Mouse (Mus musculus) neural tube, embryonic 15.5 days (tissue): ENCODE data around the gene Pam. TPM values are rescaled to one million over a fixed set of nuclear protein-coding genes. Genes with fewer than 3 reads are reported as not detected.

ENCODE experiments used
- ATAC-seq: fragments of 200-750 bp; cut with Nextera tagmentation; 2 replicates; pipeline ENCODE4 v1.8.0; 2017; ENCODE audit warnings: mild to moderate bottlenecking, moderate TSS enrichment, moderate library complexity; ENCODE audit not compliant: low FRiP score
- H3K27ac ChIP-seq: fragments of 300-500 bp; sonication (generic); replicated peaks from 2 replicates; pipeline ENCODE4 v1.5.1; 2015; ENCODE audit warnings: mild to moderate bottlenecking, inconsistent platforms
- H3K27me3 ChIP-seq: fragments of 300-500 bp; sonication (generic); replicated peaks from 2 replicates; pipeline ENCODE4 v1.6.1; 2015; ENCODE audit warnings: inconsistent platforms
- H3K36me3 ChIP-seq: fragments of 300-500 bp; sonication (generic); 2 replicates; pipeline ENCODE4 v1.6.1; 2015; ENCODE audit warnings: inconsistent platforms
- H3K4me1 ChIP-seq: fragments of 300-500 bp; sonication (generic); 2 replicates; pipeline ENCODE4 v1.6.1; 2015; ENCODE audit warnings: inconsistent platforms
- H3K4me2 ChIP-seq: fragments of 300-500 bp; sonication (generic); 2 replicates; pipeline ENCODE4 v1.6.1; 2015; ENCODE audit warnings: inconsistent platforms, mild to moderate bottlenecking, moderate library complexity
- H3K4me3 ChIP-seq: fragments of 300-500 bp; sonication (generic); replicated peaks from 2 replicates; pipeline ENCODE4 v1.5.1; 2015; ENCODE audit warnings: mild to moderate bottlenecking, inconsistent platforms
- H3K9ac ChIP-seq: fragments of 300-500 bp; sonication (generic); replicated peaks from 2 replicates; pipeline ENCODE4 v1.6.1; 2015; ENCODE audit warnings: mild to moderate bottlenecking, inconsistent platforms
- H3K9me3 ChIP-seq: fragments of 300-500 bp; sonication (generic); replicated peaks from 2 replicates; pipeline ENCODE4 v1.6.1; 2016; ENCODE audit warnings: inconsistent platforms
- WGBS: fragments of 180-500 bp; shearing (Covaris S2); methylation state at CpG from one replicate; pipeline ENCODE4 v1.1.7; 2015; ENCODE audit warnings: mixed read lengths; 5-methylcytosine and 5-hydroxymethylcytosine counted together
- polyA plus RNA-seq: library from polyadenylated mRNA; unstranded; fragments of >200 nt; fragmentation: Nextera tagmentation; extraction: Ambion mirVana; gene quantifications from 2 replicates; pipeline ENCODE4 v1.2.1, GENCODE M21; 2015

Pam gene
- polyA plus RNA-seq, 1 experiment from 2014 or later = 31.8 TPM

DNA sequence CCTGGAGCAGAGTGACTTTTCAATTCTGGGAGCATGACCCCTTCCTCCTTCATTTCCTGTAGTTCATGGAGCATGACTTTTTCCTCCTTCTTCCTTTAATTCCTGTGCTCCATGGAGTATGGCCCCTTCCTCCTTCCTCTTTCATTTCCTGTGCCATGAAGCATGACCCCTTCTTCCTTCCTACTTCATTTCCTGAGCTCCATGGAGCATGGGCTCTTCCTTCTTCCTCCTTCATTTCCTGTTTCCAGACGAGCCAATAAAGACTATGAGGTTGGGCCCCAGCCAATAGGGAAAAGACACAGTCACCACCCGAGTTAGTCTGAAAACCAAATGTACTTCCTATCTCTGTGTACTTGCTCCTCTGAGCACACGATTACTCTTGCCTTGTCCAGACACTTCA lies 103.5 kb downstream of the Pam start:
- WGBS = 79% methylated on average over 3 of the region's 3 CpGs
- no peak overlapping the region for H3K4me2 ChIP-seq
- no peak overlapping the region for H3K27ac ChIP-seq
- no peaks in the 10 kb centered on the region for H3K36me3 ChIP-seq
- no peak overlapping the region for H3K4me3 ChIP-seq
- H3K4me1 ChIP-seq = no peaks in the 10 kb centered on the region
- no peaks in the 10 kb centered on the region for H3K27me3 ChIP-seq
- no peaks in the 10 kb centered on the region for H3K9me3 ChIP-seq
- no peak for ATAC-seq
- no peak overlapping the region for H3K9ac ChIP-seq

DNA sequence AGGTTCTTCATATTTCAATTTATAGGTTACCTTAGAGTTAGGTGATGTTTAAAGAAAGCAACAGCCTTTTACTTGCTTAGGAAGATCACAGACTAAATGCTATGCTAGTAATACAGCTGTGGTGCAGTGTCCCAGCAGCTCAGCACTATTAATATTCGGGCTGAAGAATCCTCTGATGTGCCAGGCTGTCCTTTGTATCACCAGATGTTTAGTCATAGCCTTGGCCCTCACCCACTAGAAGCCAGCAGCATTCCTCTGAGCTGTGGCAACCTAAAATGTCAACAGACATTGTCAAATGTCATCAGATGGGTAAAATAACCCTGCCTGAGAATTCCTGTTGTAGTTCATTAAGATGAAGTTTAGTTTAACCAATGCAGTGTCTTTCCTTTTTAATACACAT lies 112.3 kb downstream of the Pam start:
- Histone ChIP-seq H3K4me2 (no peak overlapping the region), H3K9me3 (no peaks in the 10 kb centered on the region), H3K36me3 (no peaks in the 10 kb centered on the region), H3K4me3 (no peak overlapping the region), H3K4me1 (0 out of 2 replicates have a peak, but pooled peaks cover 4% of the 10 kb centered on the region), H3K27ac (no peak overlapping the region), H3K27me3 (no peaks in the 10 kb centered on the region), H3K9ac (no peak overlapping the region)
- no peak for ATAC-seq
- 80% methylated on average over 1 of the region's 1 CpGs for WGBS

DNA sequence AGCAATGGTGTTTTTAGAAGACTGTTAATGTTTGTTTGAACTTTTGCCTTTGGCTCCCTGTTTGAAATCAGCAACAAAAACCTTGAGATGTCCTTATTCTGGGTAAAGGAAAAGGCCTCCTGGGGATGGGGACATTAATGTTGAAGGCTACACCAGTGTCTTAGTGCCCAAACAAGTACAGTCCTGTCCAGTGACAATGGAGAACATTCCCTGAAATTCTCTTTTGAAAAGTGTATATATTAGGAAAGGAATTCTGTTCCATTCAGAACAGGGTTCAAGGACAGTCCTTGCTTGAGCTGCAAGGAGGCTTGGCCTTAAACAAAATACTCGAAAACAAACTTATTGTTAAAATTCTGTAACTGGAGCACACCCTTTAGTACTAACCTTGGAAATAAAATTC lies 116.0 kb downstream of the Pam start:
- H3K9ac ChIP-seq = no peak overlapping the region
- H3K9me3 ChIP-seq = no peaks in the 10 kb centered on the region
- H3K27me3 ChIP-seq = no peaks in the 10 kb centered on the region
- no peak overlapping the region for H3K4me2 ChIP-seq
- H3K4me1 ChIP-seq = peaks cover 14% of the 10 kb centered on the region
- 76% methylated on average over 1 of the region's 1 CpGs for WGBS
- H3K36me3 ChIP-seq = no peaks in the 10 kb centered on the region
- no peak overlapping the region for H3K4me3 ChIP-seq
- no peak for ATAC-seq
- no peak overlapping the region for H3K27ac ChIP-seq

DNA sequence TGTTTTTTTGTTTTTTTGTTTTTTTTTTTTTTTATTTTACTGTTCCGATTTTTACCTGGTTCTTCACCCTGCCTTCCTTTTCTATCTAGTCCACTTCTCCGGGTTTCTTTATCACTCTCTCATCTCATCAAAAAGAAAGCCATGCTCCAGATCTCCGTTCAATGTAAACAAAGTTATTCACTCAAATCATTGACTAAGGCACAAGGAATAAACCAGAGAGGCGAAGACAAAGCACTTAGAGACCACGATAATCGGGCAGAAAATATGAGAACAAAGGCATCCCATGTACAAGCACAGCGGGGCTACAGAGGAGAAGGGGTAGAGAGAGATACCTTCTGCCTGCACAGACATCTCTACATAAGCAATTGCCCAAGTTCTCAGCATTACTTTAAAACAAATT lies 117.9 kb downstream of the Pam start:
- WGBS = 12% methylated on average over 7 of the region's 7 CpGs

DNA sequence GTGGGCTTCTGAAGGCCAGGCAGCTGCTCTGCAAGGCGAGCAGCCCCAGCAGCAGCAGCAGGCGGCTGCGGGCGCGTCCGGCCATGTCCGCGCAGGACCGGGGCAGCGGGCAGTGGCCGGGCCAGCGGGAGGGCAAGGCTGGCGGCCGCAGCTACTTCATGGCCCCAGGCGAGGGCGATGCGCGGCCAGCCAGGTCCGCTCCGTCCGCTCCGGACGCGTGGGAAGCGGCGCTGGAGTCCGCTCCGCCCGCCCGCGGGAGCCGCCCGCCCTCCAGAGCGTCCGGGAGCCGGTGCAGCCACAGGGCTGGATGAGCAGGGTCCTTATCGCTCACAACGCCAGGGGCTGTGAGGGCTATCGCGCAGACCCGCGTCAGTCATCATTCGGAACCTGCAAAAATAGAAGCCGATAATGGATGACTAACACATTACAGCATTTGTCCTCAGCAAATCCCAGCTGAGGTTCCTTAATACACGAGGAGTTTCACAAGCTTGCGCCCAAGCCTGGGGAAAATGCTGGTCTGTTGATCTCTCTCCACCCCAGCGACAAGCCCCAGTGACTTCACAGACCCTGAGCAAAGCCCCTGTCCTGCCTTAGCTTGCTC lies 118.5 kb downstream of the Pam start:
- Histone ChIP-seq H3K36me3 (no peaks in the 10 kb centered on the region), H3K27ac (peak overlapping the region; percentile 88), H3K9ac (peak overlapping the region; percentile 72), H3K4me1 (peaks cover 14% of the 10 kb centered on the region), H3K4me2 (peak overlapping the region; percentile 83), H3K9me3 (no peaks in the 10 kb centered on the region), H3K27me3 (no peaks in the 10 kb centered on the region), H3K4me3 (peak overlapping the region; percentile 68)
- 0% methylated on average over 47 of the region's 47 CpGs for WGBS
- peak; percentile 87 for ATAC-seq

More for the DNA sequence above, 117.9 kb downstream of the Pam start:
- Histone ChIP-seq H3K9ac (peak overlapping the region; percentile 72), H3K4me3 (peak overlapping the region; percentile 68), H3K4me2 (peak overlapping the region; percentile 83), H3K9me3 (no peaks in the 10 kb centered on the region), H3K36me3 (no peaks in the 10 kb centered on the region), H3K27ac (peak overlapping the region; percentile 88), H3K4me1 (peaks cover 14% of the 10 kb centered on the region), H3K27me3 (no peaks in the 10 kb centered on the region)
- ATAC-seq = no peak

DNA sequence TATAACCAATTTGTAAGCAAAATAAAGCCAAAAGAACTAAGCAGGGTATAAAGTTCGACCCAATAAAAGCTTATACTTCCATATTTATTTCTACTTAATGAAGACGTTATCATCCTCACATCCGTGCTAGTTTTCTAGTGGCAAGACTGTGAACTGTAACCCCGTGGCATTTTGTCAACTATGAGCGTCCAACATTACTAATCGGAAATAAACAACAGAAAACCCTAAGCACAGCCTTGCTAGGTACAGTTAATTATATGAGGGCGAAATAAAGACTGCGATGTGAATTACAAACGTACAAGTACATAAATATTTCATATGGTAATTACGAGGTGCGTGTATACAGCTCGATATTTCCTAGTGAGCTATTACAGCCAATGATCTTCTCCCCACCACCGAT lies 119.4 kb downstream of the Pam start:
- no peaks in the 10 kb centered on the region for H3K9me3 ChIP-seq
- H3K4me3 ChIP-seq = peak overlapping the region; percentile 68
- peak overlapping the region; percentile 72; the same call in 1 of the 2 replicates for H3K9ac ChIP-seq
- no peak for ATAC-seq
- peak overlapping the region; percentile 88; the same call in 1 of the 2 replicates for H3K27ac ChIP-seq
- 29% methylated on average over 13 of the region's 13 CpGs for WGBS
- no peaks in the 10 kb centered on the region for H3K27me3 ChIP-seq
- H3K4me1 ChIP-seq = peaks cover 14% of the 10 kb centered on the region
- no peaks in the 10 kb centered on the region for H3K36me3 ChIP-seq
- H3K4me2 ChIP-seq = peak overlapping the region; percentile 83

DNA sequence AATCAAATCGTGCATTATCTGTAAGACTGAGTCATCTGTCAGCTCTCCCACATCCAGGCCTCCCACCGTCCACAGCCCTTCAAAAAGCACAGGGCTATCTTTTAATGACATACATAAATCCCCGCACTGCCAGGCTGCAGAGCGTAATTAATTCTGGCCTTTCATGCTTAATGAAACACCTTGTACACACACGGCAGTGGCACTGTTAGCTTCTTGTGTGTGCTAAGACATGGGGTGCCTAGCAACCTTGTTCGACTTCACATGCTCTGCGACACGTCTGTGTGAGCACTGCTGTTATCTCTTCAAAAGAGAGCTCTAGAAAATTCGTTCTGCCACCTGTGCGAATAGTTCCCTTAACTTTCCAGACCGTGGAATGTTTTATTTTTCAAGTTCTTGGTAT lies 120.5 kb downstream of the Pam start:
- H3K36me3 ChIP-seq = no peaks in the 10 kb centered on the region
- peak; percentile 42; the same call in 1 of the 2 replicates for ATAC-seq
- H3K27me3 ChIP-seq = no peaks in the 10 kb centered on the region
- H3K27ac ChIP-seq = peak overlapping the region; percentile 23
- H3K4me2 ChIP-seq = peak overlapping the region; percentile 46
- H3K9ac ChIP-seq = no peak overlapping the region
- H3K4me1 ChIP-seq = peaks cover 14% of the 10 kb centered on the region
- H3K9me3 ChIP-seq = no peaks in the 10 kb centered on the region
- WGBS = 26% methylated on average over 11 of the region's 11 CpGs
- peak overlapping the region; percentile 18; the same call in 1 of the 2 replicates for H3K4me3 ChIP-seq

DNA sequence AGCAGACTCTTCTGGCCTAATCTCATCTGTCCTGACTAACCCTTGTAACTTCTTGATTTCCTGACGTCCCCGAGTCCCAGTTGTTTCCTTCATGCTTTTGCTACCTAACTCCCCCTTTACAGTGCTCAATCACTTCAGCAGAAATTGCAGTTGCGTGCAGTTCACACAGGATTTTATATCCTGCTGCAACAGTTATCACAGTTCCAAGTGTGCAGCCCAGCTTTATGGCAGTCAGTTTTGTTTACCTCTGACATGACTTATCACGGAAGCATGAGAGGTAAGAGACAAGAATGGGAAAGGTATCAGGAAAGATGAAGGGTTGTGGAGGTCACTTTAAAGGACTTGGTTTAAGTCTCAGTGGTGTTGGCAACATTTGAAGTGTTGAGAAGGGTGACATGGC lies 125.7 kb downstream of the Pam start:
- Histone ChIP-seq H3K4me2 (no peak overlapping the region), H3K27ac (no peak overlapping the region), H3K9ac (no peak overlapping the region), H3K9me3 (no peaks in the 10 kb centered on the region), H3K4me1 (no peaks in the 10 kb centered on the region; the same call in 1 of the 2 replicates), H3K4me3 (no peak overlapping the region), H3K27me3 (no peaks in the 10 kb centered on the region), H3K36me3 (no peaks in the 10 kb centered on the region)
- WGBS = 85% methylated on average over 4 of the region's 4 CpGs
- ATAC-seq = no peak

DNA sequence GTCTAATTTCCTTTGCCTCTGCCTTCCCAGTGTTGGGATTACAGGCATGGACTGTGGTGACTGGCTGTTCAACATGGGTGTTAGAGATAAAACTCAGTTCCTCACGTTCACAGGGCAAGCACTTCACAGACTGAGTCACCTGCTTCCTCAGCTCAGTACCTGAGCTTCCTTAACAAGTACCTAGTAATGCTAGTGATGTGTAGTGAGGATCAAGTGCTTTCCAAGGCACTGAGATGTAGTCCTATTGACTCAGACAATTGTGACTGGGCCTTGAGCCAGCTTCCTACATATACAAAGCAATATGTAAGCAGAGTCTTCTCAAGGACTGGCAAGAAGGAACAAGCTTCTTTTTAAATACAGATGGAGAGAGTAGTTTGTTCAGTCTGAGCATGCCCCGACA lies 131.7 kb downstream of the Pam start:
- Histone ChIP-seq H3K4me1 (no peaks in the 10 kb centered on the region), H3K4me2 (no peak overlapping the region), H3K9ac (no peak overlapping the region), H3K9me3 (no peaks in the 10 kb centered on the region), H3K4me3 (no peak overlapping the region), H3K27me3 (no peaks in the 10 kb centered on the region), H3K27ac (no peak overlapping the region), H3K36me3 (no peaks in the 10 kb centered on the region)
- 85% methylated on average over 2 of the region's 2 CpGs for WGBS
- no peak for ATAC-seq

DNA sequence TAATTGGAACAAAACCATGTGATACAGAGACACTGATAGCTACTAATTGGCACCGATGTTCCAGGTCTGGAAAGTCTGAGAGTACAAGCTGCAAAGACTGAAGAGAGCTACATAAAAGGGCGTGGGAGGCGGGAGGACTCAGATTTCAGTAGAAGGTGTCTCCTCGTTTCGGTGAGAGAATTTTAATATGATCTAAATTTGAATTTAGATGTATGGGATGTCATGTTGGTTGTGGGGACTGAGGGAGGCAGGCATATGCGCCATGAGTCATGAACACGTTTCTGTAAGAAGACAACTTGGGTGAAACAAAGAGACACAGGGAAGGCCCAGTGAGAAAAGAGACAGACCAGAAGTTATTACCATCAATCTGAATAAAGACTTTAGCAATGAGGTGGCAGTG lies 133.3 kb downstream of the Pam start:
- H3K9me3 ChIP-seq = no peaks in the 10 kb centered on the region
- H3K9ac ChIP-seq = no peak overlapping the region
- ATAC-seq = no peak
- WGBS = 93% methylated on average over 7 of the region's 7 CpGs
- no peaks in the 10 kb centered on the region for H3K27me3 ChIP-seq
- H3K4me3 ChIP-seq = no peak overlapping the region
- no peak overlapping the region for H3K4me2 ChIP-seq
- H3K4me1 ChIP-seq = no peaks in the 10 kb centered on the region
- H3K36me3 ChIP-seq = no peaks in the 10 kb centered on the region
- H3K27ac ChIP-seq = no peak overlapping the region

DNA sequence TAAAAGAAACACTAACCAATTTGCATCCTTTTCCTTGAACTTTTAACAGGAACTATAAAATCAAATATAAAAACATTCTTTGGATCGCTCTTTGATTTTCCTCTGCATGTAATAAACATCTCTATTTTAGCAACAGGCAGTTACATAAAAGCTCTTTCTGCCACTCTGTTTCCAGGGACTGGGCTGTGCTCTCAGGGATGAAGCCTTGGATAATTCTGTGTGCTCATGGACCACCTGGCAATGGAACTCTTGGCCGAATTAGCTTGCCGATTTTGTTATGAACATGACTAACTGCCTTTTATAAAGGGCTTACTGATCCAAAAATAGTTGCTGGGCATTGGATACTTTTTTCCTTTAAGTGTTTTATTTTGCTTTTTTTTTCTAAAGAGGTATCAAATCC lies 134.8 kb downstream of the Pam start:
- H3K4me3 ChIP-seq = no peak overlapping the region
- H3K9me3 ChIP-seq = no peaks in the 10 kb centered on the region
- ATAC-seq = no peak
- no peak overlapping the region for H3K27ac ChIP-seq
- H3K36me3 ChIP-seq = no peaks in the 10 kb centered on the region
- no peaks in the 10 kb centered on the region for H3K4me1 ChIP-seq
- H3K4me2 ChIP-seq = no peak overlapping the region
- H3K27me3 ChIP-seq = no peaks in the 10 kb centered on the region
- H3K9ac ChIP-seq = no peak overlapping the region
- WGBS = 81% methylated on average over 3 of the region's 3 CpGs

DNA sequence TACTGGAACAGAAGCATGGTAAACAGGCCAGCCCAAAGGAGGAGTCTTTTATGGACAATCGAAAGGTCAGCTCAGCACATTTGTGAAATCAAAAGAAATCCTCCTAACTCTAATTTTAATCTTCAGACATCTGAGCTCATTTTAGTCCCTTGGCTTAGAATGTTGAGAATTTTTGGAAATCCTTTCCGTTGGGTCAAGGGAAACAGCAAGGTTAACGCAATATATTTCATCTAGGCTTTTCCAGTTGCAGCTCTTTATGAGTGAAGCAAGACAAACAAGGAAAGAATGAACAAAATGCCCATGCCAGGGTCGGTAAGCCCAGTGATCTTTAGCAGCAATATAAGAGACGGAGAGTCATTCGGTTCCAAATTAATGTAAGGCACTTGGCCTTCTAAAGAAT lies 135.3 kb downstream of the Pam start:
- no peak for ATAC-seq
- H3K4me1 ChIP-seq = no peaks in the 10 kb centered on the region
- no peak overlapping the region for H3K27ac ChIP-seq
- no peaks in the 10 kb centered on the region for H3K27me3 ChIP-seq
- no peaks in the 10 kb centered on the region for H3K9me3 ChIP-seq
- 69% methylated on average over 6 of the region's 6 CpGs for WGBS
- H3K4me2 ChIP-seq = no peak overlapping the region
- H3K36me3 ChIP-seq = no peaks in the 10 kb centered on the region
- H3K4me3 ChIP-seq = no peak overlapping the region
- no peak overlapping the region for H3K9ac ChIP-seq
